Mouse (Mus musculus): ENCODE results near the gene Slc35f3. TPM values are rescaled to one million over a fixed set of nuclear protein-coding genes. Genes with fewer than 3 reads are reported as not detected.

The Slc35f3 gene
- polyA plus RNA-seq, 1 experiment = 0.08 TPM

- 23% methylated on average over 8 of the region's 8 CpGs for WGBS
- Histone ChIP-seq H3K4me3 (ENCODE audit: control insufficient read depth, insufficient read depth, low read length) (no peak overlapping the region), H3K36me3 (ENCODE audit: control insufficient read depth, insufficient read depth, low read length) (no peaks in the 10 kb centered on the region), H3K4me1 (replicated peaks; ENCODE audit: control insufficient read depth, insufficient read depth, low read length) (no peaks in the 10 kb centered on the region), H3K27ac (ENCODE audit: control insufficient read depth, insufficient read depth, low read length) (no peak overlapping the region), H3K27me3 (ENCODE audit: control insufficient read depth, insufficient read depth, low read length) (no peaks in the 10 kb centered on the region)
- DNase-seq = no peak
- TF ChIP-seq CTCF (IDR thresholded peaks at IDR 0.05; ENCODE audit: borderline replicate concordance, control insufficient read depth, extremely low read depth, insufficient read depth, low read length, poor library complexity) (no peak), POLR2A (IDR thresholded peaks at IDR 0.05; ENCODE audit: control insufficient read depth, extremely low read depth, insufficient read depth, low read length, poor library complexity) (no peak)
Observed at GRCm38 (mm10) chr8:126267118-126267517, 31.2 kb upstream of the Slc35f3 start.

GRCm38 (mm10) chr8:126269733-126270132 lies 28.6 kb upstream of the Slc35f3 start:
- Histone ChIP-seq H3K27ac (ENCODE audit: control insufficient read depth, insufficient read depth, low read length) (no peak overlapping the region), H3K4me1 (replicated peaks; ENCODE audit: control insufficient read depth, insufficient read depth, low read length) (no peaks in the 10 kb centered on the region), H3K36me3 (ENCODE audit: control insufficient read depth, insufficient read depth, low read length) (no peaks in the 10 kb centered on the region), H3K27me3 (ENCODE audit: control insufficient read depth, insufficient read depth, low read length) (no peaks in the 10 kb centered on the region), H3K4me3 (ENCODE audit: control insufficient read depth, insufficient read depth, low read length) (no peak overlapping the region)
- no peak for TF ChIP-seq CTCF (IDR thresholded peaks at IDR 0.05; ENCODE audit: borderline replicate concordance, control insufficient read depth, extremely low read depth, insufficient read depth, low read length, poor library complexity)
- no peak for TF ChIP-seq POLR2A (IDR thresholded peaks at IDR 0.05; ENCODE audit: control insufficient read depth, extremely low read depth, insufficient read depth, low read length, poor library complexity)
- WGBS = 29% methylated on average over 6 of the region's 6 CpGs
- DNase-seq = no peak

DNA sequence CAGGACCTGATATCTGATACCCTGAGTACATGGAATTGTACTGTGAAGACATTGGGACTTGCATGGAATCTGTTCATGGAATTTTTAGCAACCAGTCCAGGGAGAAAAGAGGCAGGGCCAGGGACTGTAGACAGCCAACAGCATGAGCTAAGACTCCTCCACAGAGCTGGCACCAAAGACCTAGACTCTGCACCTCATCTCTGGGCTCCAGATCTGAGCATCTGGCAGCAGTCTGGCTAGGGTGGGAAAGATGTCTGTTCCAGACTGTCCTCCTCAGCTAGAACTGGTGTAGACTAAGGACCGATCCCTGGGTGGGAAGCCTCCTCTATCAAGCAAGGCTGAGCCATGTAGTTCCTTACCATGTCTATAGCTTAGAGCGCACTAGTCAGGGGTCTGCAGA lies 25.9 kb upstream of the Slc35f3 start:
- H3K27ac ChIP-seq (ENCODE audit: control insufficient read depth, insufficient read depth, low read length) = no peak overlapping the region
- no peaks in the 10 kb centered on the region for H3K27me3 ChIP-seq (ENCODE audit: control insufficient read depth, insufficient read depth, low read length)
- no peak overlapping the region for H3K4me3 ChIP-seq (ENCODE audit: control insufficient read depth, insufficient read depth, low read length)
- DNase-seq = no peak
- 98% methylated on average over 2 of the region's 2 CpGs for WGBS
- TF ChIP-seq POLR2A (IDR thresholded peaks at IDR 0.05; ENCODE audit: control insufficient read depth, extremely low read depth, insufficient read depth, low read length, poor library complexity) = no peak
- no peak for TF ChIP-seq CTCF (IDR thresholded peaks at IDR 0.05; ENCODE audit: borderline replicate concordance, control insufficient read depth, extremely low read depth, insufficient read depth, low read length, poor library complexity)
- no peaks in the 10 kb centered on the region for H3K4me1 ChIP-seq (replicated peaks; ENCODE audit: control insufficient read depth, insufficient read depth, low read length)
- H3K36me3 ChIP-seq (ENCODE audit: control insufficient read depth, insufficient read depth, low read length) = no peaks in the 10 kb centered on the region

GRCm38 (mm10) chr8:126273066-126273465 lies 25.3 kb upstream of the Slc35f3 start:
- no peak for TF ChIP-seq POLR2A (IDR thresholded peaks at IDR 0.05; ENCODE audit: control insufficient read depth, extremely low read depth, insufficient read depth, low read length, poor library complexity)
- TF ChIP-seq CTCF (IDR thresholded peaks at IDR 0.05; ENCODE audit: borderline replicate concordance, control insufficient read depth, extremely low read depth, insufficient read depth, low read length, poor library complexity) = no peak
- Histone ChIP-seq H3K27ac (ENCODE audit: control insufficient read depth, insufficient read depth, low read length) (no peak overlapping the region), H3K36me3 (ENCODE audit: control insufficient read depth, insufficient read depth, low read length) (no peaks in the 10 kb centered on the region), H3K4me3 (ENCODE audit: control insufficient read depth, insufficient read depth, low read length) (no peak overlapping the region), H3K4me1 (replicated peaks; ENCODE audit: control insufficient read depth, insufficient read depth, low read length) (no peaks in the 10 kb centered on the region), H3K27me3 (ENCODE audit: control insufficient read depth, insufficient read depth, low read length) (no peaks in the 10 kb centered on the region)
- no peak for DNase-seq
- WGBS = 71% methylated on average over 4 of the region's 4 CpGs

GRCm38 (mm10) chr8:126274866-126275360 lies 23.4 kb upstream of the Slc35f3 start:
- no peak for DNase-seq
- Histone ChIP-seq H3K27ac (ENCODE audit: control insufficient read depth, insufficient read depth, low read length) (no peak overlapping the region), H3K27me3 (ENCODE audit: control insufficient read depth, insufficient read depth, low read length) (no peaks in the 10 kb centered on the region), H3K4me1 (replicated peaks; ENCODE audit: control insufficient read depth, insufficient read depth, low read length) (no peaks in the 10 kb centered on the region), H3K36me3 (ENCODE audit: control insufficient read depth, insufficient read depth, low read length) (no peaks in the 10 kb centered on the region), H3K4me3 (ENCODE audit: control insufficient read depth, insufficient read depth, low read length) (no peak overlapping the region)
- 69% methylated on average over 4 of the region's 4 CpGs for WGBS
- no peak for TF ChIP-seq POLR2A (IDR thresholded peaks at IDR 0.05; ENCODE audit: control insufficient read depth, extremely low read depth, insufficient read depth, low read length, poor library complexity)
- TF ChIP-seq CTCF (IDR thresholded peaks at IDR 0.05; ENCODE audit: borderline replicate concordance, control insufficient read depth, extremely low read depth, insufficient read depth, low read length, poor library complexity) = no peak

GRCm38 (mm10) chr8:126275886-126276285 lies 22.5 kb upstream of the Slc35f3 start:
- H3K27me3 ChIP-seq (ENCODE audit: control insufficient read depth, insufficient read depth, low read length) = no peaks in the 10 kb centered on the region
- no peak overlapping the region for H3K27ac ChIP-seq (ENCODE audit: control insufficient read depth, insufficient read depth, low read length)
- H3K36me3 ChIP-seq (ENCODE audit: control insufficient read depth, insufficient read depth, low read length) = no peaks in the 10 kb centered on the region
- no peak overlapping the region for H3K4me3 ChIP-seq (ENCODE audit: control insufficient read depth, insufficient read depth, low read length)
- no peaks in the 10 kb centered on the region for H3K4me1 ChIP-seq (replicated peaks; ENCODE audit: control insufficient read depth, insufficient read depth, low read length)
- 77% methylated on average over 4 of the region's 4 CpGs for WGBS
- DNase-seq = no peak
- TF ChIP-seq CTCF (IDR thresholded peaks at IDR 0.05; ENCODE audit: borderline replicate concordance, control insufficient read depth, extremely low read depth, insufficient read depth, low read length, poor library complexity) (no peak), POLR2A (IDR thresholded peaks at IDR 0.05; ENCODE audit: control insufficient read depth, extremely low read depth, insufficient read depth, low read length, poor library complexity) (no peak)

DNA sequence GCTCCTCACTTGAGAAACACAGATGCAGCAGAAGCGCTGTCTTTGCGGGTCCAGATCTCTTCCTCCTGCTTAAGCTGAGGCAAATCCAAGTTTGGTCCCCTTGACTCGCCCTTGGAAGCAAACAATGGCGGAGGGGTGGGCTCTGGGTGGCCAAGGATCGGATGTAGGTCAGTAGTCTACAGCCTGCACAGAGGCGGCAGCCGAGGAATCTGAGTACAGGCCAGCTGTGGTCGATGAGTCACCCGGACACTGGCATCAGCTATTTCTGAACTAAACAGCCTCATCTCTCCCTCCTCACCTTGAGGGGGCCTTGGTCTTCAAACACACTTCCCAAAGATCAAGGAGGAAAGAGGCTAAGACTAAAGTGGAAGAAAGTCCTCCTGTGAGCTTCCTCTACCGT lies 6.4 kb upstream of the Slc35f3 start:
- Histone ChIP-seq H3K27me3 (ENCODE audit: control insufficient read depth, insufficient read depth, low read length) (no peaks in the 10 kb centered on the region), H3K4me3 (ENCODE audit: control insufficient read depth, insufficient read depth, low read length) (no peak overlapping the region), H3K27ac (ENCODE audit: control insufficient read depth, insufficient read depth, low read length) (no peak overlapping the region), H3K4me1 (replicated peaks; ENCODE audit: control insufficient read depth, insufficient read depth, low read length) (no peaks in the 10 kb centered on the region), H3K36me3 (ENCODE audit: control insufficient read depth, insufficient read depth, low read length) (no peaks in the 10 kb centered on the region)
- DNase-seq = no peak
- 74% methylated on average over 10 of the region's 10 CpGs for WGBS
- TF ChIP-seq POLR2A (IDR thresholded peaks at IDR 0.05; ENCODE audit: control insufficient read depth, extremely low read depth, insufficient read depth, low read length, poor library complexity) (no peak), CTCF (IDR thresholded peaks at IDR 0.05; ENCODE audit: borderline replicate concordance, control insufficient read depth, extremely low read depth, insufficient read depth, low read length, poor library complexity) (no peak)
